Comparison of ENCODE assay signal across 8 mouse cellular contexts in genomic region chr6:87810311-87810710, GRCm38 (mm10). TPM values are rescaled to one million over a fixed set of nuclear protein-coding genes. Genes with fewer than 3 reads are reported as not detected.
DNase-seq lines count a peak whose midpoint lies in the region; ATAC-seq and TF ChIP-seq lines count a peak whose summit lies in the region.

No protein-coding gene starts in this region.

- 13% methylated on average over 6 of the region's 6 CpGs for WGBS in lung, adult 2 months
- WGBS in embryonic facial prominence, embryonic 14.5 days, result 42% methylated on average over 6 of the region's 6 CpGs
- 42% methylated on average over 6 of the region's 6 CpGs for WGBS in intestine, embryonic 16.5 days
- 37% methylated on average over 6 of the region's 6 CpGs for WGBS in neural tube, embryonic 14.5 days

- no peak for TF ChIP-seq POLR2A in lung, adult 2 months (IDR thresholded peaks at IDR 0.05; ENCODE audit: borderline replicate concordance, extremely low read depth, low read depth, low read length)

- H3K27ac ChIP-seq in embryonic facial prominence, embryonic 14.5 days (replicated peaks; ENCODE audit: low read depth, low read length), result no peak overlapping the region
- H3K27ac ChIP-seq in intestine, embryonic 16.5 days (ENCODE audit: low read length), result 0 out of 2 replicates have a peak overlapping the region, but pooled peaks have one; percentile 89
- H3K27ac ChIP-seq in neural tube, embryonic 14.5 days (ENCODE audit: low read depth, low read length), result no peak overlapping the region

- H3K4me1 ChIP-seq in lung, adult 2 months (ENCODE audit: control insufficient read depth, insufficient read depth, low read length), result peaks cover 13% of the 10 kb centered on the region
- H3K4me1 ChIP-seq in embryonic facial prominence, embryonic 14.5 days (ENCODE audit: control insufficient read depth, insufficient read depth, low read length), result peaks cover 15% of the 10 kb centered on the region
- H3K4me1 ChIP-seq in intestine, embryonic 16.5 days (ENCODE audit: control insufficient read depth, insufficient read depth, low read length), result peaks cover 21% of the 10 kb centered on the region
- H3K4me1 ChIP-seq in neural tube, embryonic 14.5 days (ENCODE audit: control insufficient read depth, insufficient read depth, low read length), result peaks cover 6% of the 10 kb centered on the region; the same call in 1 of the 2 replicates

- no peak for ATAC-seq in embryonic facial prominence, embryonic 14.5 days (ENCODE audit: low read depth)
- no peak for ATAC-seq in intestine, embryonic 16.5 days
- no peak for ATAC-seq in neural tube, embryonic 14.5 days (ENCODE audit: low read depth)

- H3K4me2 ChIP-seq in embryonic facial prominence, embryonic 14.5 days (ENCODE audit: low read depth, low read length), result peak overlapping the region; percentile 91
- H3K4me2 ChIP-seq in intestine, embryonic 16.5 days (ENCODE audit: low read depth, low read length), result peak overlapping the region; percentile 85
- H3K4me2 ChIP-seq in neural tube, embryonic 14.5 days (ENCODE audit: low read depth, low read length), result peak overlapping the region; percentile 95

- peak overlapping the region; percentile 79 for H3K9ac ChIP-seq in embryonic facial prominence, embryonic 14.5 days (ENCODE audit: low read depth, low read length)
- H3K9ac ChIP-seq in intestine, embryonic 16.5 days (ENCODE audit: low read depth, low read length), result peak overlapping the region; percentile 88
- H3K9ac ChIP-seq in neural tube, embryonic 14.5 days (replicated peaks; ENCODE audit: low read depth, low read length), result no peak overlapping the region

- H3K4me3 ChIP-seq in lung, adult 2 months (replicated peaks; ENCODE audit: extremely low read depth, low read depth, low read length), result peak overlapping the region; percentile 96
- H3K4me3 ChIP-seq in embryonic facial prominence, embryonic 14.5 days (ENCODE audit: low read depth, low read length), result peak overlapping the region; percentile 75
- H3K4me3 ChIP-seq in intestine, embryonic 16.5 days (ENCODE audit: low read length), result peak overlapping the region; percentile 83
- H3K4me3 ChIP-seq in neural tube, embryonic 14.5 days (ENCODE audit: low read depth, low read length), result peak overlapping the region; percentile 70

- intact Hi-C loops in gastrocnemius, postnatal 36 days (cut with DNase I), result no loop called here

- no peaks in the 10 kb centered on the region for H3K27me3 ChIP-seq in embryonic facial prominence, embryonic 14.5 days (replicated peaks; ENCODE audit: control insufficient read depth, insufficient read depth, low read length)
- H3K27me3 ChIP-seq in intestine, embryonic 16.5 days (replicated peaks; ENCODE audit: control insufficient read depth, insufficient read depth, low read length), result no peaks in the 10 kb centered on the region
- H3K27me3 ChIP-seq in neural tube, embryonic 14.5 days (ENCODE audit: control insufficient read depth, insufficient read depth, low read length), result no peaks in the 10 kb centered on the region; the same call in 1 of the 2 replicates

- TF ChIP-seq CTCF in lung, adult 2 months (IDR thresholded peaks at IDR 0.05; ENCODE audit: insufficient read depth, low read length), result no peak

- H3K9me3 ChIP-seq in embryonic facial prominence, embryonic 14.5 days (ENCODE audit: control insufficient read depth, low read length), result no peaks in the 10 kb centered on the region
- H3K9me3 ChIP-seq in intestine, embryonic 16.5 days (ENCODE audit: control insufficient read depth, low read length), result no peaks in the 10 kb centered on the region
- no peaks in the 10 kb centered on the region for H3K9me3 ChIP-seq in neural tube, embryonic 14.5 days (ENCODE audit: control insufficient read depth, low read length)

- H3K36me3 ChIP-seq in embryonic facial prominence, embryonic 14.5 days (ENCODE audit: control insufficient read depth, insufficient read depth, low read length), result peaks cover 14% of the 10 kb centered on the region; the same call in 1 of the 2 replicates
- no peaks in the 10 kb centered on the region for H3K36me3 ChIP-seq in intestine, embryonic 16.5 days (ENCODE audit: control insufficient read depth, insufficient read depth, low read length)
- peaks cover 3% of the 10 kb centered on the region; the same call in 1 of the 2 replicates for H3K36me3 ChIP-seq in neural tube, embryonic 14.5 days (ENCODE audit: control insufficient read depth, insufficient read depth, low read length)

- DNase-seq in lung, adult 2 months, result no peak
- DNase-seq in lung, postnatal 14 days, result no peak
- DNase-seq in embryonic facial prominence, embryonic 14.5 days (ENCODE audit: low spot score), result no peak
- no peak for DNase-seq in gastrocnemius, postnatal 25 days
- no peak for DNase-seq in gastrocnemius, postnatal 36 days
- no peak for DNase-seq in urinary bladder, postnatal 10 days (ENCODE audit: low spot score)

RNA-seq across cellular contexts. Expression of gene Rab43, which starts 1.7 kb away (rescaled TPM):
- 43.0 and 46.2 TPM in 2 replicates for polyA plus RNA-seq in lung, adult 2 months (2012; rRNA removed)
- 14.2 and 18.6 TPM in 2 replicates for polyA plus RNA-seq in embryonic facial prominence, embryonic 14.5 days (2014; fragmentation: Nextera tagmentation; extraction: Ambion mirVana)
- polyA plus RNA-seq in intestine, embryonic 16.5 days (2015; fragmentation: Nextera tagmentation; extraction: Ambion mirVana), result 11.3 and 12.2 TPM in 2 replicates
- 8.9 and 12.3 TPM in 2 replicates for polyA plus RNA-seq in neural tube, embryonic 14.5 days (2014; fragmentation: Nextera tagmentation; extraction: Ambion mirVana)
- total RNA-seq in gastrocnemius, postnatal 25 days (2021), result 1 to 10 TPM; 5.3 to 8.3 TPM
- 1 to 10 TPM; 5.1 to 5.2 TPM for total RNA-seq in gastrocnemius, postnatal 36 days (2021)

RNA-seq across cellular contexts. Expression of gene Gm45140, which starts 25.3 kb away (rescaled TPM):
- polyA plus RNA-seq in lung, adult 2 months (2012; rRNA removed), result 0.47 and 0.68 TPM in 2 replicates
- polyA plus RNA-seq in embryonic facial prominence, embryonic 14.5 days (2014; fragmentation: Nextera tagmentation; extraction: Ambion mirVana), result 3.6 and 4.1 TPM in 2 replicates
- 3.7 and 4.1 TPM in 2 replicates for polyA plus RNA-seq in intestine, embryonic 16.5 days (2015; fragmentation: Nextera tagmentation; extraction: Ambion mirVana)
- polyA plus RNA-seq in neural tube, embryonic 14.5 days (2014; fragmentation: Nextera tagmentation; extraction: Ambion mirVana), result 1.9 and 3.9 TPM in 2 replicates
- total RNA-seq in gastrocnemius, postnatal 25 days (2021), result under 1 TPM in 1 of 2 experiments, not detected in 1; 0.59 TPM
- total RNA-seq in gastrocnemius, postnatal 36 days (2021), result 1 to 10 TPM in 1 of 2 experiments, not detected in 1; 2.0 TPM

RNA-seq across cellular contexts. Expression of gene Isy1, which starts 28.3 kb away (rescaled TPM):
- 21.2 and 21.4 TPM in 2 replicates for polyA plus RNA-seq in lung, adult 2 months (2012; rRNA removed)
- polyA plus RNA-seq in embryonic facial prominence, embryonic 14.5 days (2014; fragmentation: Nextera tagmentation; extraction: Ambion mirVana), result 34.7 and 42.7 TPM in 2 replicates
- 42.5 and 50.5 TPM in 2 replicates for polyA plus RNA-seq in intestine, embryonic 16.5 days (2015; fragmentation: Nextera tagmentation; extraction: Ambion mirVana)
- 25.1 and 27.2 TPM in 2 replicates for polyA plus RNA-seq in neural tube, embryonic 14.5 days (2014; fragmentation: Nextera tagmentation; extraction: Ambion mirVana)
- 10 to 100 TPM; 17.8 to 20.4 TPM for total RNA-seq in gastrocnemius, postnatal 25 days (2021)
- 10 to 100 TPM; 13.9 to 19.1 TPM for total RNA-seq in gastrocnemius, postnatal 36 days (2021)

RNA-seq across cellular contexts. Expression of gene Gp9, which starts 32.4 kb away (rescaled TPM):
- polyA plus RNA-seq in lung, adult 2 months (2012; rRNA removed), result 13.1 and 14.9 TPM in 2 replicates
- 1.2 and 1.3 TPM in 2 replicates for polyA plus RNA-seq in embryonic facial prominence, embryonic 14.5 days (2014; fragmentation: Nextera tagmentation; extraction: Ambion mirVana)
- polyA plus RNA-seq in intestine, embryonic 16.5 days (2015; fragmentation: Nextera tagmentation; extraction: Ambion mirVana), result 1.5 and 2.0 TPM in 2 replicates
- polyA plus RNA-seq in neural tube, embryonic 14.5 days (2014; fragmentation: Nextera tagmentation; extraction: Ambion mirVana), result 0.32 and 0.73 TPM in 2 replicates
- not detected for total RNA-seq in gastrocnemius, postnatal 25 days (2021)
- not detected for total RNA-seq in gastrocnemius, postnatal 36 days (2021)

RNA-seq across cellular contexts. Expression of gene Cnbp, which starts 40.6 kb away (rescaled TPM):
- 140 and 217 TPM in 2 replicates for polyA plus RNA-seq in lung, adult 2 months (2012; rRNA removed)
- 1,063 and 1,144 TPM in 2 replicates for polyA plus RNA-seq in embryonic facial prominence, embryonic 14.5 days (2014; fragmentation: Nextera tagmentation; extraction: Ambion mirVana)
- polyA plus RNA-seq in intestine, embryonic 16.5 days (2015; fragmentation: Nextera tagmentation; extraction: Ambion mirVana), result 831 and 949 TPM in 2 replicates
- 529 and 532 TPM in 2 replicates for polyA plus RNA-seq in neural tube, embryonic 14.5 days (2014; fragmentation: Nextera tagmentation; extraction: Ambion mirVana)
- total RNA-seq in gastrocnemius, postnatal 25 days (2021), result 100 to 1,000 TPM; 410 to 437 TPM
- total RNA-seq in gastrocnemius, postnatal 36 days (2021), result 100 to 1,000 TPM; 448 to 458 TPM
